Mouse (Mus musculus) heart, embryonic 16.5 days (tissue): ENCODE results near the gene Litaf. TPM values are rescaled to one million over a fixed set of nuclear protein-coding genes. Genes with fewer than 3 reads are reported as not detected.

Source experiments
- ATAC-seq: fragments of 200-750 bp; cut with Nextera tagmentation; replicated peaks from 2 replicates; pipeline ENCODE4 v1.8.0; 2017; ENCODE audit warnings: moderate number of reproducible peaks; ENCODE audit not compliant: insufficient read depth, low FRiP score; ENCODE audit errors: extremely low read depth
- H3K27ac ChIP-seq: fragments of 300-500 bp; sonication (generic); 2 replicates; pipeline ENCODE4 v1.5.1; 2014; ENCODE audit warnings: mild to moderate bottlenecking, low read length, control low read depth, moderate library complexity
- H3K27me3 ChIP-seq: fragments of 300-500 bp; sonication (generic); 2 replicates; pipeline ENCODE4 v1.6.1; 2014; ENCODE audit warnings: low read length, mixed read lengths; ENCODE audit not compliant: control insufficient read depth, insufficient read depth
- H3K36me3 ChIP-seq: fragments of 300-500 bp; sonication (generic); 2 replicates; pipeline ENCODE4 v1.6.1; 2014; ENCODE audit not compliant: control insufficient read depth, insufficient read depth
- H3K4me1 ChIP-seq: fragments of 300-500 bp; sonication (generic); 2 replicates; pipeline ENCODE4 v1.6.1; 2014; ENCODE audit warnings: low read length, mixed read lengths; ENCODE audit not compliant: control insufficient read depth, insufficient read depth
- H3K4me2 ChIP-seq: fragments of 300-500 bp; sonication (generic); 2 replicates; pipeline ENCODE4 v1.6.1; 2014; ENCODE audit warnings: low read depth, mild to moderate bottlenecking, control low read depth, low read length
- H3K4me3 ChIP-seq: fragments of 300-500 bp; sonication (generic); 2 replicates; pipeline ENCODE4 v1.5.1; 2014; ENCODE audit warnings: mild to moderate bottlenecking, control low read depth, low read length
- H3K9ac ChIP-seq: fragments of 300-500 bp; sonication (generic); 2 replicates; pipeline ENCODE4 v1.6.1; 2014; ENCODE audit warnings: low read length, control low read depth
- H3K9me3 ChIP-seq: fragments of 300-500 bp; sonication (generic); replicated peaks from 2 replicates; pipeline ENCODE4 v1.6.1; 2016; ENCODE audit warnings: low read length; ENCODE audit not compliant: control insufficient read depth
- WGBS: fragments of 180-500 bp; shearing (Covaris S2); extraction: QIAGEN DNeasy Blood & Tissue Kit; methylation state at CpG from one replicate; pipeline ENCODE4 v1.1.7; 2014; 5-methylcytosine and 5-hydroxymethylcytosine counted together
- polyA plus RNA-seq: library from polyadenylated mRNA; unstranded; fragments of >200 nt; fragmentation: Nextera tagmentation; extraction: Ambion mirVana; gene quantifications from 2 replicates; pipeline ENCODE4 v1.2.1, GENCODE M21; 2015

Litaf gene
- polyA plus RNA-seq, 1 experiment from 2014 or later: 78.7 TPM

GRCm38 (mm10) chr16:11055916-11056315, 10.0 kb downstream of the Litaf start:
- Histone ChIP-seq H3K9me3 (no peaks in the 10 kb centered on the region), H3K4me2 (no peak overlapping the region), H3K4me3 (no peak overlapping the region), H3K36me3 (no peaks in the 10 kb centered on the region), H3K9ac (no peak overlapping the region), H3K27me3 (no peaks in the 10 kb centered on the region), H3K27ac (no peak overlapping the region), H3K4me1 (no peaks in the 10 kb centered on the region)
- no peak for ATAC-seq
- WGBS: 68% methylated on average over 5 of the region's 5 CpGs

- no peak overlapping the region for H3K27ac ChIP-seq
- no peak overlapping the region for H3K4me2 ChIP-seq
- H3K9me3 ChIP-seq: no peaks in the 10 kb centered on the region
- no peak overlapping the region for H3K4me3 ChIP-seq
- peak; percentile 47 for ATAC-seq
- H3K36me3 ChIP-seq: no peaks in the 10 kb centered on the region
- H3K27me3 ChIP-seq: no peaks in the 10 kb centered on the region
- WGBS: 51% methylated on average over 6 of the region's 6 CpGs
- no peaks in the 10 kb centered on the region for H3K4me1 ChIP-seq
- H3K9ac ChIP-seq: no peak overlapping the region
Measured at GRCm38 (mm10) chr16:11054871-11055270, 11.1 kb downstream of the Litaf start.

- Histone ChIP-seq H3K36me3 (no peaks in the 10 kb centered on the region), H3K27ac (no peak overlapping the region), H3K9me3 (no peaks in the 10 kb centered on the region), H3K4me2 (no peak overlapping the region), H3K9ac (no peak overlapping the region), H3K4me1 (no peaks in the 10 kb centered on the region), H3K4me3 (no peak overlapping the region), H3K27me3 (no peaks in the 10 kb centered on the region)
- no peak for ATAC-seq
- 63% methylated on average over 6 of the region's 6 CpGs for WGBS
Measured at GRCm38 (mm10) chr16:11054409-11054808, 11.5 kb downstream of the Litaf start.

- Histone ChIP-seq H3K27ac (no peak overlapping the region), H3K9me3 (no peaks in the 10 kb centered on the region), H3K9ac (no peak overlapping the region), H3K4me3 (no peak overlapping the region), H3K4me2 (no peak overlapping the region), H3K27me3 (no peaks in the 10 kb centered on the region), H3K36me3 (no peaks in the 10 kb centered on the region), H3K4me1 (peaks cover 6% of the 10 kb centered on the region)
- WGBS: 88% methylated on average over 11 of the region's 11 CpGs
- no peak for ATAC-seq
Measured at GRCm38 (mm10) chr16:11051134-11051533, 14.8 kb downstream of the Litaf start.

GRCm38 (mm10) chr16:11050226-11050625, 15.7 kb downstream of the Litaf start:
- no peak overlapping the region for H3K9ac ChIP-seq
- ATAC-seq: no peak
- H3K4me2 ChIP-seq: no peak overlapping the region
- no peak overlapping the region for H3K27ac ChIP-seq
- no peaks in the 10 kb centered on the region for H3K27me3 ChIP-seq
- no peaks in the 10 kb centered on the region for H3K36me3 ChIP-seq
- peaks cover 6% of the 10 kb centered on the region for H3K4me1 ChIP-seq
- no peaks in the 10 kb centered on the region for H3K9me3 ChIP-seq
- WGBS: 82% methylated on average over 2 of the region's 2 CpGs
- no peak overlapping the region for H3K4me3 ChIP-seq

- no peak overlapping the region for H3K9ac ChIP-seq
- peaks cover 6% of the 10 kb centered on the region for H3K4me1 ChIP-seq
- no peak for ATAC-seq
- H3K9me3 ChIP-seq: no peaks in the 10 kb centered on the region
- H3K27ac ChIP-seq: peak overlapping the region; percentile 62
- no peaks in the 10 kb centered on the region for H3K27me3 ChIP-seq
- H3K36me3 ChIP-seq: no peaks in the 10 kb centered on the region
- no peak overlapping the region for H3K4me2 ChIP-seq
- 42% methylated on average over 7 of the region's 7 CpGs for WGBS
- H3K4me3 ChIP-seq: no peak overlapping the region
Measured at GRCm38 (mm10) chr16:11047130-11047529, 18.8 kb downstream of the Litaf start.

DNA sequence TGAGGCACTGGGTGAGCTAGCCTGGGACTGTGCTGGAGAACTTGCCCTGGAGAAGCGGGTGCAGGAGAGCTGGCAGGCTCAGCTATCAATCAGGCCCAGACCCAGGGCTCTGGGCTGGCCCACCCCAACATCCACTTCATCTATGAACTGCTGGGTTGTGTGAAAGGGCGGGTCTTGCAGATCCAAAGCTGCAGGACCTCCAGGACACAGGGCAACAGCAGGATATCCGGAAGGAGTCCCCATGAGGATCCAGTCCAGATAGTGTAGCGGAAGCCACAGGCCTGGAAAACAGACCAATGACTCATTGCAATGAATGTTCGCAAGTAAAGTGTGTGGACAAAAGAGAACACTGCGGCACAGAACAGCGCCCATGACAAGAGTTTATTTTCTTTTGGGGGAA, 19.5 kb downstream of the Litaf start:
- peak; percentile 86 for ATAC-seq
- 60% methylated on average over 7 of the region's 7 CpGs for WGBS

GRCm38 (mm10) chr16:11043239-11043638, 22.7 kb downstream of the Litaf start:
- H3K4me1 ChIP-seq: peaks cover 6% of the 10 kb centered on the region
- H3K4me3 ChIP-seq: no peak overlapping the region
- no peaks in the 10 kb centered on the region for H3K9me3 ChIP-seq
- H3K9ac ChIP-seq: no peak overlapping the region
- H3K27ac ChIP-seq: no peak overlapping the region
- no peak for ATAC-seq
- H3K4me2 ChIP-seq: no peak overlapping the region
- WGBS: 74% methylated on average over 5 of the region's 5 CpGs
- no peaks in the 10 kb centered on the region for H3K36me3 ChIP-seq
- no peaks in the 10 kb centered on the region for H3K27me3 ChIP-seq

More for the DNA sequence above, 19.5 kb downstream of the Litaf start:
- Histone ChIP-seq H3K9ac (no peak overlapping the region), H3K4me1 (peaks cover 6% of the 10 kb centered on the region), H3K4me2 (no peak overlapping the region), H3K27ac (peak overlapping the region; percentile 62), H3K36me3 (no peaks in the 10 kb centered on the region), H3K9me3 (no peaks in the 10 kb centered on the region), H3K4me3 (no peak overlapping the region), H3K27me3 (no peaks in the 10 kb centered on the region)

DNA sequence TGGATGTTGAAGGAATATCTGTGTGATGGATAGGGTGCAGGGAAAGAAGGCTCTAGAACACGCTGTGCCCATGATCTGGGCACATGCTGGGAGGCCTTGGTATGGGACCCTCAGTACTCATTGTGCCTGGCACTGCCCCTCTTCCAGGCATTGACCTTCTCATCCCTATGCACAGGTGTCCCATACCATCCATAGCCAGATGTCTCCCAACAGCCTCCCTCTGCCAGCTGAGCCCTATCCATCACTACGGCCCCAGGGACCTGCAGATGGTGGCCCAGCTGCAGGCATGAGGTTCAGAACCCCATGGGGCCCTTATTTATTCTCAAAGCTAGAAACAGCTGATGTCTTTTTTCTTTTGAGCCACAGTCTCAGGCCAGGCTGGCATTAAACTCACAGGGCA, 25.4 kb downstream of the Litaf start:
- H3K27ac ChIP-seq: no peak overlapping the region
- 76% methylated on average over 2 of the region's 2 CpGs for WGBS
- no peaks in the 10 kb centered on the region for H3K4me1 ChIP-seq

More for the DNA sequence above, 25.4 kb downstream of the Litaf start:
- Histone ChIP-seq H3K9ac (no peak overlapping the region), H3K36me3 (no peaks in the 10 kb centered on the region), H3K4me3 (no peak overlapping the region), H3K27me3 (no peaks in the 10 kb centered on the region), H3K4me2 (no peak overlapping the region), H3K9me3 (no peaks in the 10 kb centered on the region)
- no peak for ATAC-seq
